Mouse (Mus musculus) intestine, postnatal 0 days (tissue): ENCODE measurements around the gene Phldb3. TPM values are rescaled to one million over a fixed set of nuclear protein-coding genes. Genes with fewer than 3 reads are reported as not detected.

Experiments used
- ATAC-seq: fragments of 200-750 bp; cut with Nextera tagmentation; 2 replicates; pipeline ENCODE4 v1.8.0; 2017; ENCODE audit warnings: mild to moderate bottlenecking, moderate TSS enrichment, moderate library complexity
- H3K27ac ChIP-seq: fragments of 300-500 bp; sonication (generic); 2 replicates; pipeline ENCODE4 v1.5.1; 2014; ENCODE audit warnings: mild to moderate bottlenecking, low read depth, low read length, moderate library complexity
- H3K27me3 ChIP-seq: fragments of 300-500 bp; sonication (generic); replicated peaks from 2 replicates; pipeline ENCODE4 v1.6.1; 2014; ENCODE audit warnings: low read length, mixed read lengths; ENCODE audit not compliant: control insufficient read depth, insufficient read depth
- H3K36me3 ChIP-seq: fragments of 300-500 bp; sonication (generic); 2 replicates; pipeline ENCODE4 v1.6.1; 2014; ENCODE audit warnings: mild to moderate bottlenecking, moderate library complexity; ENCODE audit not compliant: control insufficient read depth, insufficient read depth
- H3K4me1 ChIP-seq: fragments of 300-500 bp; sonication (generic); replicated peaks from 2 replicates; pipeline ENCODE4 v1.6.1; 2014; ENCODE audit warnings: antibody characterized with exemption, low read length, mixed read lengths; ENCODE audit not compliant: control insufficient read depth, insufficient read depth
- H3K4me2 ChIP-seq: fragments of 300-500 bp; sonication (generic); replicated peaks from 2 replicates; pipeline ENCODE4 v1.6.1; 2014; ENCODE audit warnings: low read depth, mild to moderate bottlenecking, moderate library complexity
- H3K4me3 ChIP-seq: fragments of 300-500 bp; sonication (generic); 2 replicates; pipeline ENCODE4 v1.5.1; 2014; ENCODE audit warnings: low read depth, low read length
- H3K9ac ChIP-seq: fragments of 300-500 bp; sonication (generic); 2 replicates; pipeline ENCODE4 v1.6.1; 2014; ENCODE audit warnings: mild to moderate bottlenecking, low read depth, low read length
- H3K9me3 ChIP-seq: fragments of 300-500 bp; sonication (generic); 2 replicates; pipeline ENCODE4 v1.6.1; 2016; ENCODE audit warnings: mixed run types; ENCODE audit not compliant: control insufficient read depth
- CTCF ChIP-seq: sonication (generic); IDR thresholded peaks from 2 replicates; pipeline ENCODE4 v1.5.1; 2016; ENCODE audit warnings: low read depth, mild to moderate bottlenecking, control low read depth, antibody characterized with exemption, moderate library complexity
- WGBS: fragments of 180-500 bp; shearing (Covaris S2); extraction: QIAGEN DNeasy Blood & Tissue Kit; methylation state at CpG from one replicate; pipeline ENCODE4 v1.1.7; 2014; 5-methylcytosine and 5-hydroxymethylcytosine counted together
- polyA plus RNA-seq: library from polyadenylated mRNA; unstranded; fragments of >200 nt; fragmentation: Nextera tagmentation; extraction: Ambion mirVana; gene quantifications from 2 replicates; pipeline ENCODE4 v1.2.1, GENCODE M21; 2015

The Phldb3 gene
- polyA plus RNA-seq, 1 experiment from 2014 or later: 0.65 TPM

DNA sequence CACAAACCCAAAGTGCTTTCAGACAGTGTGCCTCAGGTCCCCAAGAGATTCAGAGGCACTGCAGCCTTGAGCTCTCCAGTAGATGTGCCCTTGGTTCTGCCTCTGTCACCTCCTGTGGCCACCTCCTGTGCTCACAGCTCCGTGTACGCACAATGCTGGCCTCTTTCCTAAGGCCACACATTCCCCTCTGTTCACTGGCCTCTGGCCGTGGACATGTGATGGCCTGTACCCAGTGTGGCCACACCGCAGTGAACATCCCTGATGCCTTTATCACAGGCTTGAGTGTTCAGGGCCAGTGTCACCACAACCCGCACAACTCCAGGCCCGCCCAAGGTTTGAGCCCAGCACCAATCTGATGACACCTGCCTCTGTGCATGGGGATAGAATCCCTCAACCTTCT is 25.7 kb upstream of the Phldb3 start:
- no peak for TF ChIP-seq CTCF
- no peak for ATAC-seq
- WGBS: 92% methylated on average over 6 of the region's 6 CpGs
- H3K4me2 ChIP-seq: no peak overlapping the region
- peaks cover 5% of the 10 kb centered on the region; the same call in 1 of the 2 replicates for H3K4me1 ChIP-seq
- H3K9ac ChIP-seq: no peak overlapping the region
- no peak overlapping the region for H3K4me3 ChIP-seq
- H3K9me3 ChIP-seq: no peaks in the 10 kb centered on the region
- no peaks in the 10 kb centered on the region for H3K36me3 ChIP-seq
- no peak overlapping the region for H3K27ac ChIP-seq
- peaks cover 15% of the 10 kb centered on the region; the same call in 1 of the 2 replicates for H3K27me3 ChIP-seq

DNA sequence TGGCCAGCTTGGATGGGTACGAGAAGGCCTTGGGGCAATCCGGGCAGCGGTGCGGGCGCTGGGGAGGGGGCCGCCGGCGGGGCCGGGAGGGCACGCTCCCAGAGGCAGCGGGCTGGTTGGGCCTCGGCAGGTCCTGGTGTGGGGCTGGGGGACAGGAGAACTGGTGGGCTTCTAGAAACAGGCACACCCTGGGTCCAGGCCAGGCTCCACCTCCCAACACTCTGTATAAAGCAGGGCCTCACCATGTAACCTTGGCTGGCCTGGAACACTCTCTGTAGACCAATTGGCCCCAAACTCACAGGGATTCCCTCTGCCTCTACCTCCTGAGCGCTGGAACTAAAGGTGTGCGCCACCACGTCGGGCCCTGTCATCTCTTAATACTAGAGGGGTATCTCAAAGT is 24.6 kb upstream of the Phldb3 start:
- Histone ChIP-seq H3K27ac (no peak overlapping the region), H3K4me2 (no peak overlapping the region), H3K4me1 (peaks cover 5% of the 10 kb centered on the region; the same call in 1 of the 2 replicates), H3K4me3 (no peak overlapping the region), H3K36me3 (no peaks in the 10 kb centered on the region), H3K9me3 (no peaks in the 10 kb centered on the region), H3K9ac (no peak overlapping the region), H3K27me3 (peaks cover 15% of the 10 kb centered on the region; the same call in 1 of the 2 replicates)
- no peak for ATAC-seq
- WGBS: 54% methylated on average over 13 of the region's 16 CpGs
- TF ChIP-seq CTCF: no peak

DNA sequence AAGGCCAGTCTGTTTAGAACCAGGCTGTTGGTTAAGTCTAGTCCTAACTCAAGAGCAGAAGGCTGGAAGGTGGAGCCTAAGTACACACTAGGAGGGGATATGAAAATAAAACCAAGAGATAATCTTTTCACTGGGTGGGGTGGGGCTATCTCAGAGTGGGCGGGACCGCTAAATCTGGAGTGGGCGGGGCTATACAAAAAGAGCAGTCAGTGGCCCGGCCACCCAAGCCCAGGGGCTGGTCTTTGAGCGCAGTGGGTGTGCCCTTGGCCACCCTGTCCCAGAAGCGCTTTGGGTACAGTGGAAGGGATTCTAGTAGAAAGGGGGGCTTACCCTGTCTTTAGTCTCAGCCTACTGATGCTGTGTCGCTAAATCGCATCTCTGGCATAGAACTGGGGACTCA is 23.7 kb upstream of the Phldb3 start:
- WGBS: 9% methylated on average over 8 of the region's 8 CpGs
- H3K9ac ChIP-seq: peak overlapping the region; percentile 12
- no peaks in the 10 kb centered on the region for H3K36me3 ChIP-seq
- peak overlapping the region; percentile 59 for H3K4me2 ChIP-seq
- ATAC-seq: peak; percentile 53
- no peak for TF ChIP-seq CTCF
- peaks cover 15% of the 10 kb centered on the region; the same call in 1 of the 2 replicates for H3K27me3 ChIP-seq
- peaks cover 5% of the 10 kb centered on the region; the same call in 1 of the 2 replicates for H3K4me1 ChIP-seq
- no peaks in the 10 kb centered on the region for H3K9me3 ChIP-seq
- H3K27ac ChIP-seq: no peak overlapping the region
- peak overlapping the region; percentile 38 for H3K4me3 ChIP-seq

DNA sequence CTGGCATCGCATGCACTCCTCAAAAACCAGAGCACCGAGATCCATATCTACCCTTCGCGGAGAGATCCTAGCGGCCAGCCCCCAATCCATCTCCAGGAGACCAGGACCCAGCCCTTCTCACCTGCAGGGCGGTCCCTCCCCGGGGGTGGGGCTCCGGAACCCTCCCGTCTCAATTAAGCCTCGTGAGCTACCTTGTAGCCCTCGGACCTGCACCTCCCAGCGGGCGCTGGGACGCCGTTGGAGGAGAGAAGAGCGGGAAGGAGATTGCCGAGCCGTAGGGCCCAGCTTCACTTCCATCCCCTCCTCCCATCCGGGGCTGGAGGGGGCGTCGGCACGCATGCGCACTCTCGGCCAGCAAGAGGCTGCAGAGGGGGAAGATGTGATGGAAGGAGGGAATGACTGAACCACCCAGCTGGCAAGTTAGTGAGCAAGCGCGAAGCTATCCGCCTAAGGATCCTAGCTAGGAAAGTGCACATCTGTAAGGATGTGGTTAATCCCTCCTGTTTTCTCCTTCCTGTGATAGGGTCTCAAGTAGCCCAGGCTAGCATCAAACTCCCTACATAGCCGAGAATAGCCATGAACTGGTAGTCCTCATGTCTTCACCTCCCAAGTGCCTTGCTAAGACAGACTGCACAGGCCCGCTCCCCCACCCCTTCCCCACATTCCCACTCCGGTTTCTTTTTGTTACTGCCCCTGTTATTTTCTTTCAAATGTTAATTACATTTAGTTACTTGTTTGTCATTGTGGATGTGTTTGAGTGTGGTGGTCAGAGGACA is 23.0 kb upstream of the Phldb3 start, which contains the start of the genes Ethe1 and Zfp575:
Ethe1 (plus strand) TSS at position 214 of the 776 bp plus-strand sequence.
Zfp575 (minus strand) TSS at position 312 of the 776 bp plus-strand sequence.
- peaks cover 5% of the 10 kb centered on the region; the same call in 1 of the 2 replicates for H3K4me1 ChIP-seq
- no peaks in the 10 kb centered on the region for H3K9me3 ChIP-seq
- 0 out of 2 replicates have a peak within 1 kb of the TSS, but pooled peaks have one; percentile 3 for H3K27ac ChIP-seq
- H3K9ac ChIP-seq: peak within 1 kb of the TSS; percentile 12
- H3K4me3 ChIP-seq: peak within 1 kb of the TSS; percentile 38
- TF ChIP-seq CTCF: no peak
- H3K4me2 ChIP-seq: peak within 1 kb of the TSS; percentile 59
- no peak for ATAC-seq
- peaks cover 15% of the 10 kb centered on the region; the same call in 1 of the 2 replicates for H3K27me3 ChIP-seq
- H3K36me3 ChIP-seq: no peaks in the 10 kb centered on the region
- WGBS: 8% methylated on average over 30 of the region's 30 CpGs

DNA sequence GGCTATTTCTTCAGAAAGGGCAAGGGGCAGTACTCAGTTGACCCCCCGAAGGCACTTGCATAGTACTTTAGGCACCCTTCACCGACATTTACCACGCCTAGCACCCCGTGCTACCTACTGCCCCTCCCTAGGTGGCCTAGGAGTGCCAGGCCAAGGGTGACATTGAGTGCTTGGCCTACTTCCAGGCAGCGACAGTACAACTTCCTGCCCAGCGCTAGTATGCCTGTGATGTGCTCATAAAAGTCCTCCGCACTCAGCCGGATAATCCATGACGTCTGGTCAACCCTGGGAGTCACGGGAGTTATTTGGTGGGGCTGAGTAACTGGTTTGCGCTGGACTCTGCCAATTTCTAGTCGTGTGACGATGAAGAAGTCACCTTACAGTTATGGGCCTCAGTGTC is 22.2 kb upstream of the Phldb3 start:
- H3K27ac ChIP-seq: peak overlapping the region; percentile 3; the same call in 1 of the 2 replicates
- H3K4me2 ChIP-seq: no peak overlapping the region
- H3K9ac ChIP-seq: no peak overlapping the region
- no peaks in the 10 kb centered on the region for H3K36me3 ChIP-seq
- H3K4me1 ChIP-seq: peaks cover 5% of the 10 kb centered on the region; the same call in 1 of the 2 replicates
- TF ChIP-seq CTCF: no peak
- no peaks in the 10 kb centered on the region for H3K9me3 ChIP-seq
- H3K4me3 ChIP-seq: no peak overlapping the region
- 39% methylated on average over 13 of the region's 13 CpGs for WGBS
- H3K27me3 ChIP-seq: peaks cover 15% of the 10 kb centered on the region; the same call in 1 of the 2 replicates
- peak; percentile 83 for ATAC-seq

DNA sequence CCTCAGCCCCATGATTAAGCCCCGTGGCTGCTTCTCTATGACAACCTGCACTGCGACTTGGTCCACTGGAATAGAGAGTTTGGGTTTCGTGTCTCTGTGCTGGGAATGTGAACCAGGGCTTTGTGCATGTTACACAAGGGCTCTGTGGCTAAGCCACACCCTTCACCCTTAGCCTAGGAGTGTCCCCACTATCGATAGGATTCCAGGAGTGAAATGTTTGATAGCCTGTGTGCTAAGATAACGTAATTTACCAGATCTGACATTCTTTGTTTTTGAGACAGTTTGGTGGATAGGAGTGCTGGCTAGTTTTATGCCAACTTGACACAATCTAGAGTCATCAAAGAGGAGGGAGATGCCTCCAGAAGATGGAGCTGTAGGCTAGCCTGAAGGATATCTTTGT is 18.8 kb upstream of the Phldb3 start:
- Histone ChIP-seq H3K9me3 (no peaks in the 10 kb centered on the region), H3K4me3 (no peak overlapping the region), H3K4me2 (no peak overlapping the region), H3K27me3 (no peaks in the 10 kb centered on the region), H3K36me3 (no peaks in the 10 kb centered on the region), H3K9ac (no peak overlapping the region), H3K27ac (no peak overlapping the region), H3K4me1 (peaks cover 9% of the 10 kb centered on the region; the same call in 1 of the 2 replicates)
- 35% methylated on average over 5 of the region's 5 CpGs for WGBS
- ATAC-seq: no peak
- TF ChIP-seq CTCF: peak; percentile 40
